Mouse (Mus musculus) heart, postnatal 0 days (tissue): ENCODE data around the gene Gm12216. TPM values are rescaled to one million over a fixed set of nuclear protein-coding genes. Genes with fewer than 3 reads are reported as not detected.

Experiments used
- ATAC-seq: fragments of 200-750 bp; cut with Nextera tagmentation; 2 replicates; pipeline ENCODE4 v1.8.0; 2017; ENCODE audit warnings: low read depth, moderate number of reproducible peaks, moderate library complexity; ENCODE audit not compliant: insufficient read depth
- DNase-seq: peaks from one replicate; pipeline ENCODE4 v3.0.0-alpha.2; 2016; ENCODE audit warnings: low spot score
- H3K27ac ChIP-seq: fragments of 300-500 bp; sonication (generic); 2 replicates; pipeline ENCODE4 v1.5.1; 2014; ENCODE audit warnings: low read depth, mild to moderate bottlenecking
- H3K27me3 ChIP-seq: fragments of 300-500 bp; sonication (generic); 2 replicates; pipeline ENCODE4 v1.6.1; 2014; ENCODE audit warnings: low read length, mixed read lengths; ENCODE audit not compliant: control insufficient read depth, insufficient read depth
- H3K36me3 ChIP-seq: fragments of 300-500 bp; sonication (generic); replicated peaks from 2 replicates; pipeline ENCODE4 v1.6.1; 2014; ENCODE audit warnings: low read length, mixed read lengths; ENCODE audit not compliant: control insufficient read depth, insufficient read depth
- H3K4me1 ChIP-seq: fragments of 300-500 bp; sonication (generic); 2 replicates; pipeline ENCODE4 v1.6.1; 2014; ENCODE audit warnings: antibody characterized with exemption; ENCODE audit not compliant: control insufficient read depth, insufficient read depth
- H3K4me2 ChIP-seq: fragments of 300-500 bp; sonication (generic); 2 replicates; pipeline ENCODE4 v1.6.1; 2014; ENCODE audit warnings: low read depth, mild to moderate bottlenecking, low read length, moderate library complexity
- H3K4me3 ChIP-seq: fragments of 300-500 bp; sonication (generic); 2 replicates; pipeline ENCODE4 v1.5.1; 2014; ENCODE audit warnings: low read depth, low read length
- H3K9ac ChIP-seq: fragments of 300-500 bp; sonication (generic); replicated peaks from 2 replicates; pipeline ENCODE4 v1.6.1; 2014; ENCODE audit warnings: low read depth, low read length, mixed read lengths
- H3K9me3 ChIP-seq: fragments of 300-500 bp; sonication (generic); replicated peaks from 2 replicates; pipeline ENCODE4 v1.6.1; 2016; ENCODE audit warnings: low read length; ENCODE audit not compliant: control insufficient read depth
- CTCF ChIP-seq: IDR thresholded peaks from 2 replicates; pipeline ENCODE4 v1.5.1; 2016; ENCODE audit warnings: antibody characterized with exemption, control low read depth, low read depth
- EP300 ChIP-seq: IDR thresholded peaks from 2 replicates; pipeline ENCODE4 v1.6.1; 2016; ENCODE audit warnings: antibody characterized with exemption, low read depth
- WGBS: fragments of 180-500 bp; shearing (Covaris S2); extraction: QIAGEN DNeasy Blood & Tissue Kit; methylation state at CpG from one replicate; pipeline ENCODE4 v1.1.7; 2014; 5-methylcytosine and 5-hydroxymethylcytosine counted together
- polyA plus RNA-seq: library from polyadenylated mRNA; unstranded; fragments of >200 nt; fragmentation: Nextera tagmentation; extraction: Ambion mirVana; gene quantifications from 2 replicates; pipeline ENCODE4 v1.2.1, GENCODE M21; 2015
- total RNA-seq: library from RNA; depleted of rRNA; stranded (reverse); fragments of >200 nt; gene quantifications from 2 replicates; pipeline ENCODE4 v1.2.3, GENCODE M21; 2014; ENCODE audit warnings: low replicate concordance

Gm12216 gene
- total and polyA plus RNA-seq, 2 experiments from 2014 or later = 1.6 TPM; not detected in 1

- TF ChIP-seq EP300 = no peak
- no peak for TF ChIP-seq CTCF
These were observed 41.9 kb upstream of the Gm12216 start for GRCm38 (mm10) chr11:53900991-53901390.

GRCm38 (mm10) chr11:53899981-53900380, 40.9 kb upstream of the Gm12216 start:
- TF ChIP-seq EP300 (no peak), CTCF (no peak)
- no peak overlapping the region for H3K4me2 ChIP-seq
- DNase-seq (no peak), ATAC-seq (no peak)
- 87% methylated on average over 6 of the region's 6 CpGs for WGBS
- H3K36me3 ChIP-seq = no peaks in the 10 kb centered on the region
- H3K9me3 ChIP-seq = no peaks in the 10 kb centered on the region
- H3K4me1 ChIP-seq = 0 out of 2 replicates have a peak, but pooled peaks cover 4% of the 10 kb centered on the region
- no peaks in the 10 kb centered on the region for H3K27me3 ChIP-seq
- H3K9ac ChIP-seq = no peak overlapping the region
- no peak overlapping the region for H3K27ac ChIP-seq
- no peak overlapping the region for H3K4me3 ChIP-seq

More at GRCm38 (mm10) chr11:53900991-53901390, 41.9 kb upstream of the Gm12216 start:
- 49% methylated on average over 1 of the region's 1 CpGs for WGBS
- H3K36me3 ChIP-seq = no peaks in the 10 kb centered on the region
- ATAC-seq (no peak), DNase-seq (no peak)
- H3K27me3 ChIP-seq = no peaks in the 10 kb centered on the region
- H3K27ac ChIP-seq = no peak overlapping the region
- H3K9ac ChIP-seq = no peak overlapping the region
- no peak overlapping the region for H3K4me2 ChIP-seq
- H3K4me1 ChIP-seq = 0 out of 2 replicates have a peak, but pooled peaks cover 4% of the 10 kb centered on the region
- no peaks in the 10 kb centered on the region for H3K9me3 ChIP-seq
- no peak overlapping the region for H3K4me3 ChIP-seq

GRCm38 (mm10) chr11:53899004-53899403, 39.9 kb upstream of the Gm12216 start:
- no peaks in the 10 kb centered on the region for H3K27me3 ChIP-seq
- no peaks in the 10 kb centered on the region for H3K36me3 ChIP-seq
- ATAC-seq (no peak), DNase-seq (no peak)
- H3K9ac ChIP-seq = no peak overlapping the region
- H3K4me3 ChIP-seq = no peak overlapping the region
- no peaks in the 10 kb centered on the region for H3K9me3 ChIP-seq
- WGBS = 66% methylated on average over 3 of the region's 3 CpGs
- H3K27ac ChIP-seq = no peak overlapping the region
- TF ChIP-seq CTCF = no peak
- no peak for TF ChIP-seq EP300
- no peak overlapping the region for H3K4me2 ChIP-seq
- no peaks in the 10 kb centered on the region for H3K4me1 ChIP-seq

GRCm38 (mm10) chr11:53896935-53897334, 37.9 kb upstream of the Gm12216 start:
- H3K4me1 ChIP-seq = 0 out of 2 replicates have a peak, but pooled peaks cover 3% of the 10 kb centered on the region
- WGBS = 72% methylated on average over 6 of the region's 6 CpGs
- no peak overlapping the region for H3K27ac ChIP-seq
- no peak for TF ChIP-seq CTCF
- no peak for TF ChIP-seq EP300
- H3K9ac ChIP-seq = no peak overlapping the region
- DNase-seq = no peak
- ATAC-seq = no peak
- no peak overlapping the region for H3K4me3 ChIP-seq
- H3K36me3 ChIP-seq = no peaks in the 10 kb centered on the region
- H3K9me3 ChIP-seq = no peaks in the 10 kb centered on the region
- H3K27me3 ChIP-seq = no peaks in the 10 kb centered on the region
- H3K4me2 ChIP-seq = no peak overlapping the region

GRCm38 (mm10) chr11:53893451-53893850, 34.4 kb upstream of the Gm12216 start:
- no peak overlapping the region for H3K4me3 ChIP-seq
- no peak for DNase-seq
- H3K27ac ChIP-seq = no peak overlapping the region
- H3K9ac ChIP-seq = no peak overlapping the region
- H3K27me3 ChIP-seq = no peaks in the 10 kb centered on the region
- no peaks in the 10 kb centered on the region for H3K36me3 ChIP-seq
- H3K4me2 ChIP-seq = no peak overlapping the region
- TF ChIP-seq CTCF (no peak), EP300 (no peak)
- H3K4me1 ChIP-seq = peaks cover 28% of the 10 kb centered on the region
- ATAC-seq = no peak
- WGBS = 62% methylated on average over 2 of the region's 2 CpGs
- no peaks in the 10 kb centered on the region for H3K9me3 ChIP-seq
